ENCODE assay signal across 8 mouse cellular contexts in the genomic region with DNA sequence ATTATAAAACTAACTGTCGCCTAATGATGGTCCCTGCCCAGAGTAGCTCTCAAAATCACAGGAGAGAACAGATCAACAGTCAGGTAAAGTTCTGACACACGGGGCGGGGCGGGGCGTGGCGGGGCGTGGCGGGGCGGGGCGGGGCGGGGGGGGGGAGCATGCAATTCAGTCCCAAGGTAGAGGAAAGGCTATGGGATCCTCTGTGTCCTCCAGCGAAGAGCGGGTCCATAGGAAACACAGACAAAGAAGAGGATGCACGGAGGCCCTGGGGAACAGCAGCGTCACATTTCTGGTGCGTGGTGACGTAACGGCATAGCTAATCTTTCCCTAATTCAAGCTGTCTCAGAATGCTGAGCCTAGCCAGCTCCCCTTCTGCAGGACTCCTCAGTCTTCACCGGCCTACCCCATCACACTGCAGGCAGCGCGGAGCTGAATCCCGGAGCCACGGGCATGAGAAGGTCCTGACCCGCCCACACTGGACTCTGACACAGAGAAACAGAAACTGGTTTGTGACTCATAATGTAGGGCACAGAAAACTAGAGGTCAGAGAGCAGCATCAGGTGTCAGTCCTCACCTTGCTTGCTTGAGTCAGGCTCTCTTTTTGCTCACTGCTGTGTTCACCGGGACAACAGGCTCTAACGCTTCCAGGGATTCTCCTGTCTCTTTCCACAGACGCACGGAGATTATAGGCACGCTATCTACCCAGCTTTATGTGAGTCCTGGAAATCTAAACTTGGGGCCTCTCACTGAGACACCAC. TPM values are rescaled to one million over a fixed set of nuclear protein-coding genes. Genes with fewer than 3 reads are reported as not detected.
DNase-seq lines count a peak whose midpoint lies in the region; ATAC-seq and TF ChIP-seq lines count a peak whose summit lies in the region.

No protein-coding gene starts in this region.

- H3K27me3 ChIP-seq in liver, embryonic 15.5 days: peaks cover 5% of the 10 kb centered on the region; the same call in 1 of the 2 replicates

- ATAC-seq in frontal cortex, adult (ENCODE audit: low TSS enrichment): peak; percentile 16; the same call in 1 of the 2 replicates
- ATAC-seq in liver, embryonic 15.5 days (ENCODE audit: insufficient read depth): peak; percentile 54

- TF ChIP-seq POLR2A in cortical plate, adult 2 months (IDR thresholded peaks at IDR 0.05; ENCODE audit: extremely low read depth, insufficient read depth, low read length): no peak

- peaks cover 9% of the 10 kb centered on the region for H3K4me1 ChIP-seq in cortical plate, adult 2 months (ENCODE audit: control insufficient read depth, insufficient read depth, low read length)
- H3K4me1 ChIP-seq in liver, embryonic 15.5 days (replicated peaks): peaks cover 68% of the 10 kb centered on the region

- no peak overlapping the region for H3K27ac ChIP-seq in cortical plate, adult 2 months (ENCODE audit: insufficient read depth, low read length)
- peak overlapping the region; percentile 88 for H3K27ac ChIP-seq in liver, embryonic 15.5 days (replicated peaks)

- H3K9me3 ChIP-seq in liver, embryonic 15.5 days (replicated peaks): no peaks in the 10 kb centered on the region

- WGBS in liver, embryonic 15.5 days (ENCODE audit: insufficient replicate concordance): 48% methylated on average over 29 of the region's 29 CpGs

- peak overlapping the region; percentile 14 for H3K4me3 ChIP-seq in cortical plate, adult 2 months (ENCODE audit: insufficient read depth, low read length)
- H3K4me3 ChIP-seq in liver, embryonic 15.5 days (replicated peaks): peak overlapping the region; percentile 35

- H3K36me3 ChIP-seq in liver, embryonic 15.5 days (replicated peaks): no peaks in the 10 kb centered on the region

- peak overlapping the region; percentile 67 for H3K4me2 ChIP-seq in liver, embryonic 15.5 days

- TF ChIP-seq CTCF in cortical plate, adult 2 months (IDR thresholded peaks at IDR 0.05; ENCODE audit: extremely low read depth, insufficient read depth, low read length): no peak

- DNase-seq in frontal cortex, postnatal 36 days (ENCODE audit: low spot score in 2 of 2): no peak
- DNase-seq in induced T-regulatory cell, adult 2 months (ENCODE audit: low read depth): peak; percentile 17
- DNase-seq in layer of hippocampus, adult 11-12 months (ENCODE audit: low spot score): no peak
- no peak for DNase-seq in spleen, adult 12 weeks (ENCODE audit: low spot score)
- DNase-seq in adrenal gland, postnatal 25 days: no peak

- H3K9ac ChIP-seq in liver, embryonic 15.5 days: peak overlapping the region; percentile 47; the same call in 1 of the 2 replicates

RNA-seq across cellular contexts. Expression of gene Gipc2, which starts 14.1 kb away (rescaled TPM):
- polyA plus RNA-seq in cortical plate, adult 2 months (2012; rRNA removed): 1.9 and 3.5 TPM in 2 replicates
- 19.3 and 20.0 TPM in 2 replicates for polyA plus RNA-seq in liver, embryonic 15.5 days (2015; fragmentation: Nextera tagmentation; extraction: Ambion mirVana)
- 1.1 TPM in 1 of 2 replicates, not detected in the other for total RNA-seq in adrenal gland, postnatal 25 days (2021)

RNA-seq across cellular contexts. Expression of gene Dnajb4, which starts 58.2 kb away (rescaled TPM):
- polyA plus RNA-seq in cortical plate, adult 2 months (2012; rRNA removed): 49.7 and 50.8 TPM in 2 replicates
- 35.3 and 36.8 TPM in 2 replicates for polyA plus RNA-seq in liver, embryonic 15.5 days (2015; fragmentation: Nextera tagmentation; extraction: Ambion mirVana)
- total RNA-seq in adrenal gland, postnatal 25 days (2021): 35.4 and 36.6 TPM in 2 replicates

RNA-seq across cellular contexts. Expression of gene Fubp1, which starts 58.3 kb away (rescaled TPM):
- polyA plus RNA-seq in cortical plate, adult 2 months (2012; rRNA removed): 88.2 and 95.0 TPM in 2 replicates
- polyA plus RNA-seq in liver, embryonic 15.5 days (2015; fragmentation: Nextera tagmentation; extraction: Ambion mirVana): 55.1 and 57.1 TPM in 2 replicates
- total RNA-seq in adrenal gland, postnatal 25 days (2021): 157 and 210 TPM in 2 replicates
